In the genomic region with DNA sequence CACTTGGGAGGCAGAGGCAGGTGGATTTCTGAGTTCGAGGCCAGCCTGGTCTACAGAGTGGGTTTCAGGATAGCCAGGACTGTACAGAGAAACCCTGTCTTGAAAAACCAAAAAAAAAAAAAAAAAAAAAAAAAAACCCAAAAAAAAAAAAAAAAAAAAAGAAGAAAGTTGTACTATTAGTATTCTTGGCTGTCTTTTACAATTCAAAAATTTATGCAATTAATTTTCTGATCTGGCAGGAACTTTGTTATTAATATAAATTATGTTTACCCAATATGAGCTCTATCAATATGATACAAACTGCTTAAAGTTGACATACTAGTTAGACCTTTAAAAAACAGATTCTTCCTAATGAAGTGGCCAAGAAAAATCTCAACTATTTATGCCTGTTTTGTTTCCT, we compare ENCODE assay signal across 2 mouse cellular contexts.
DNase-seq lines count a peak whose midpoint lies in the region; TF ChIP-seq lines count a peak whose summit lies in the region.
"Not testable (repeated sequence)": the region's sequence is repeated elsewhere in the genome, so short reads cannot be mapped to it uniquely, and the experiment has no call there.

No protein-coding gene starts in this region.

- H3K36me3 ChIP-seq in CH12.LX (replicated peaks in 1 of 2; ENCODE audit: control insufficient read depth in 1 of 2, insufficient read depth in 1 of 2, low read length in 1 of 2); ES-E14 (ENCODE audit: control insufficient read depth, insufficient read depth, low read length, poor library complexity, severe bottlenecking): not testable (repeated sequence)

- H3K4me1 ChIP-seq in CH12.LX (ENCODE audit: control insufficient read depth in 1 of 2, insufficient read depth in 2 of 2) = peaks cover 6 to 10% of the 10 kb centered on the region in 2 experiments
- H3K4me1 ChIP-seq in ES-E14 (ENCODE audit: control insufficient read depth in 2 of 2, insufficient read depth in 2 of 2, low read length in 2 of 2, poor library complexity in 1 of 2) = not testable (repeated sequence)

- not testable (repeated sequence) for DNase-seq in CH12.LX (ENCODE audit: extremely low read depth); ES-E14 (ENCODE audit: low read depth, low spot score)

- H3K79me2 ChIP-seq in CH12.LX (replicated peaks; ENCODE audit: control insufficient read depth, extremely low read depth, insufficient read depth, poor library complexity, severe bottlenecking) = not testable (repeated sequence)

- TF ChIP-seq POLR2A in CH12.LX (IDR thresholded peaks at IDR 0.05; ENCODE audit: low read depth, low read length) = not testable (repeated sequence)

- not testable (repeated sequence) for H3K27me3 ChIP-seq in CH12.LX (replicated peaks)

- TF ChIP-seq RAD21 in CH12.LX (IDR thresholded peaks at IDR 0.05; ENCODE audit: low read depth, low read length) = not testable (repeated sequence)

- not testable (repeated sequence) for H3K27ac ChIP-seq in CH12.LX (ENCODE audit: insufficient read depth, low read depth); ES-E14 (ENCODE audit: insufficient read depth, low read depth, low read length, poor library complexity, severe bottlenecking)

- not testable (repeated sequence) for H3K4me2 ChIP-seq in CH12.LX (ENCODE audit: insufficient read depth, low read depth, poor library complexity, severe bottlenecking)

- not testable (repeated sequence) for TF ChIP-seq CTCF in CH12.LX (conservative IDR thresholded peaks at IDR 0.05 in 1 of 2, IDR thresholded peaks at IDR 0.05 in 1 of 2; ENCODE audit: low read depth in 2 of 2, low read length in 2 of 2)

- H3K9me3 ChIP-seq in CH12.LX (replicated peaks; ENCODE audit: low read length); ES-E14 (ENCODE audit: control insufficient read depth, insufficient read depth, low read depth, low read length): not testable (repeated sequence)

- not testable (repeated sequence) for TF ChIP-seq EP300 in CH12.LX (IDR thresholded peaks at IDR 0.05; ENCODE audit: low read length)

- dilution Hi-C loops in CH12.LX (cut with MboI; ENCODE audit: extremely low pct_ligation_motif_present, extremely low pct_unique_long_range_greater_than_20kb, low sequenced_read_pairs) = not testable (repeated sequence)

- in situ Hi-C loops in CH12.LX (cut with MboI; ENCODE audit: low pct_ligation_motif_present, low pct_unique_long_range_greater_than_20kb, low sequenced_read_pairs); ES-E14 (cut with MboI; ENCODE audit: low sequenced_read_pairs in 2 of 2, unreplicated experiment in 2 of 2): not testable (repeated sequence)

- H3K4me3 ChIP-seq in CH12.LX (replicated peaks in 1 of 3; ENCODE audit: low read depth in 2 of 3, low read length in 2 of 3, poor library complexity in 1 of 3); ES-E14 (ENCODE audit: insufficient read depth in 1 of 2, low read depth in 1 of 2, low read length in 2 of 2, poor library complexity in 1 of 2, severe bottlenecking in 1 of 2): not testable (repeated sequence)

- not testable (repeated sequence) for H3K9ac ChIP-seq in CH12.LX (ENCODE audit: insufficient read depth, low read depth); ES-E14 (ENCODE audit: insufficient read depth, low read depth, low read length, poor library complexity, severe bottlenecking)

TF ChIP-seq in CH12.LX, 34 proteins besides CTCF, POLR2A, EP300 and RAD21:
- peak; percentile 57 for TF ChIP-seq ZNF384 (IDR thresholded peaks at IDR 0.05; ENCODE audit: low read depth, low read length)

TF ChIP-seq in ES-E14, 5 proteins besides CTCF, POLR2A, EP300 and RAD21:
- TF ChIP-seq ZNF384 (IDR thresholded peaks at IDR 0.05; ENCODE audit: low read depth, low read length) = peak; percentile 78
